Mouse (Mus musculus): ENCODE measurements around the gene Olfr91. TPM values are rescaled to one million over a fixed set of nuclear protein-coding genes. Genes with fewer than 3 reads are reported as not detected.

Olfr91 gene
- polyA plus RNA-seq, 1 experiment from 2014 or later = not detected

GRCm38 (mm10) chr17:37084632-37085031, 13.4 kb downstream of the Olfr91 start:
- TF ChIP-seq CTCF (IDR thresholded peaks at IDR 0.05; ENCODE audit: low read depth) = peak; percentile 63
- no peak for DNase-seq (ENCODE audit: low spot score)
- Histone ChIP-seq H3K9me3 (replicated peaks; ENCODE audit: low read length) (no peaks in the 10 kb centered on the region), H3K4me3 (replicated peaks; ENCODE audit: low read depth, low read length) (no peak overlapping the region), H3K27me3 (ENCODE audit: insufficient read depth, low read length) (no peaks in the 10 kb centered on the region), H3K36me3 (ENCODE audit: insufficient read depth, low read length) (no peaks in the 10 kb centered on the region), H3K4me1 (replicated peaks; ENCODE audit: insufficient read depth, low read length) (no peaks in the 10 kb centered on the region), H3K9ac (ENCODE audit: low read depth, low read length) (no peak overlapping the region), H3K27ac (no peak overlapping the region), H3K4me2 (ENCODE audit: low read length) (no peak overlapping the region)
- no peak for ATAC-seq (replicated peaks; ENCODE audit: low FRiP score, low read depth)
- 68% methylated on average over 5 of the region's 5 CpGs for WGBS

DNA sequence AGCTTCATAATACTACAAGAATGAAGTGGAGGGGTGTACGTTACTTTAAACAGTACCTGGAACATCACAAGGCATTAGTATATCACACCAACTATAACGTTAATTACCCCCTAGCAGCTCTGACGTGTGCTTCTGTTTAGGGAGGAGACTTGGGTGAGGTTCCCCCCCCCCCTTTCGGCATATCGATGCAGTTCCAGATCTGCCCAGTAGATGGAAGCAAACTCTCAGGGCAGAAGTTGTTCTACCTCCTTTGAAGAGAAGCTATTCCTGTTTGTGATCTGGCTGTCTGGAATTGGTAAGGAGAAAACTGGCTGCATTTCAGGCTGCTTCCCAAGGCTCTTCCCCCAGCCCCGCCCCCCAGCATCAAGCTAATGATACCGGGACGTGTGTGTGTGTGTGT, 14.8 kb downstream of the Olfr91 start:
- Histone ChIP-seq H3K4me3 (replicated peaks; ENCODE audit: low read depth, low read length) (no peak overlapping the region), H3K27me3 (ENCODE audit: insufficient read depth, low read length) (no peaks in the 10 kb centered on the region), H3K9me3 (replicated peaks; ENCODE audit: low read length) (no peaks in the 10 kb centered on the region), H3K4me1 (replicated peaks; ENCODE audit: insufficient read depth, low read length) (no peaks in the 10 kb centered on the region), H3K27ac (no peak overlapping the region), H3K9ac (ENCODE audit: low read depth, low read length) (no peak overlapping the region), H3K36me3 (ENCODE audit: insufficient read depth, low read length) (no peaks in the 10 kb centered on the region), H3K4me2 (ENCODE audit: low read length) (no peak overlapping the region)
- 4% methylated on average over 8 of the region's 8 CpGs for WGBS
- ATAC-seq (replicated peaks; ENCODE audit: low FRiP score, low read depth) = peak; percentile 73
- TF ChIP-seq CTCF (IDR thresholded peaks at IDR 0.05; ENCODE audit: low read depth) = peak; percentile 94
- peak; percentile 88 for DNase-seq (ENCODE audit: low spot score)

DNA sequence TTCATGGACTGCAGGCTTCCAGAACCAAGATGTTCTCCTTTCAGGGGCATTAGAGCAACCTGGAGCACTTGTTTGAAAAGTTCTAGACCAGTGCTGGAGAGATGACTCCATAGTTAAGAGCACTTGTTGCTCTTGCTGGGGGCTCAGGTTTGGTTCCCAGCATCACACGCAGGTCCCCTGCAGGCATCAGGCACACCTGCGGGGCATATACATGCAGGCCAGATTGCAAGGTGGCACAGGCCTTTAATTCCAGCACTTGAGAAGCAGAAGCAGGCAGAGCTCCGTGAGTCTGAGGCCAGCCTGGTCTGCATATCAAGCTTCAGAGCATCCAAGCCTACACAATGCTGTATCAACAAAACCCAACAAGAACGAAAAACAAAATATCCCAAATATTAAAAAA, 16.4 kb downstream of the Olfr91 start:
- ATAC-seq (replicated peaks; ENCODE audit: low FRiP score, low read depth) = no peak
- Histone ChIP-seq H3K4me1 (replicated peaks; ENCODE audit: insufficient read depth, low read length) (no peaks in the 10 kb centered on the region), H3K4me3 (replicated peaks; ENCODE audit: low read depth, low read length) (no peak overlapping the region), H3K9me3 (replicated peaks; ENCODE audit: low read length) (no peaks in the 10 kb centered on the region), H3K9ac (ENCODE audit: low read depth, low read length) (no peak overlapping the region), H3K27me3 (ENCODE audit: insufficient read depth, low read length) (no peaks in the 10 kb centered on the region), H3K4me2 (ENCODE audit: low read length) (no peak overlapping the region), H3K27ac (no peak overlapping the region), H3K36me3 (ENCODE audit: insufficient read depth, low read length) (no peaks in the 10 kb centered on the region)
- 88% methylated on average over 4 of the region's 4 CpGs for WGBS
- no peak for TF ChIP-seq CTCF (IDR thresholded peaks at IDR 0.05; ENCODE audit: low read depth)
- no peak for DNase-seq (ENCODE audit: low spot score)

DNA sequence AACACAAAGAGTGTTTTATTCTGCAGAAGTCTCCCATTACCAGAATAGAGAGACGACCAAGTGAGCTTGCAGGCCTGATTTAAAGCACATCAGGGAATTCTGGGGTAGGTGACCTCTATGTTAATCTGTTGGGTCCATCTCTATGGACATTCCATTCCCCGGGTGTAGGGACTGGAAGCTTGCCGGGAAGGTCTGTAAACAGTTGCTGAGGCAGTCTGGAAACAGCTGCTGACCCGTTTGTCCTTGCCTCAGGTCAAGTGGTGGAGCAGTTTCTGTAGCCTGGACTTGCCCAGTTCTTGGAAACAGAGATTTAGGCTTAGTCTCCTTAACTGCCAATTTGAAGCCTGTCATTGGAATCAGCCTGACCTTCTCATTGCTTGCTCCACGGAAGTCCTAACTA, 18.0 kb downstream of the Olfr91 start:
- ATAC-seq (replicated peaks; ENCODE audit: low FRiP score, low read depth) = no peak
- no peak overlapping the region for H3K4me2 ChIP-seq (ENCODE audit: low read length)
- no peak overlapping the region for H3K27ac ChIP-seq
- 16% methylated on average over 5 of the region's 5 CpGs for WGBS
- no peaks in the 10 kb centered on the region for H3K36me3 ChIP-seq (ENCODE audit: insufficient read depth, low read length)
- H3K4me3 ChIP-seq (replicated peaks; ENCODE audit: low read depth, low read length) = no peak overlapping the region
- no peak for TF ChIP-seq CTCF (IDR thresholded peaks at IDR 0.05; ENCODE audit: low read depth)
- H3K9ac ChIP-seq (ENCODE audit: low read depth, low read length) = no peak overlapping the region
- DNase-seq (ENCODE audit: low spot score) = peak; percentile 60
- H3K4me1 ChIP-seq (replicated peaks; ENCODE audit: insufficient read depth, low read length) = no peaks in the 10 kb centered on the region
- H3K27me3 ChIP-seq (ENCODE audit: insufficient read depth, low read length) = no peaks in the 10 kb centered on the region
- H3K9me3 ChIP-seq (replicated peaks; ENCODE audit: low read length) = no peaks in the 10 kb centered on the region

GRCm38 (mm10) chr17:37078990-37079389, 19.1 kb downstream of the Olfr91 start:
- Histone ChIP-seq H3K9ac (ENCODE audit: low read depth, low read length) (no peak overlapping the region), H3K27ac (no peak overlapping the region), H3K4me3 (replicated peaks; ENCODE audit: low read depth, low read length) (no peak overlapping the region), H3K36me3 (ENCODE audit: insufficient read depth, low read length) (no peaks in the 10 kb centered on the region), H3K9me3 (replicated peaks; ENCODE audit: low read length) (no peaks in the 10 kb centered on the region), H3K27me3 (ENCODE audit: insufficient read depth, low read length) (no peaks in the 10 kb centered on the region), H3K4me2 (ENCODE audit: low read length) (no peak overlapping the region), H3K4me1 (replicated peaks; ENCODE audit: insufficient read depth, low read length) (no peaks in the 10 kb centered on the region)
- TF ChIP-seq CTCF (IDR thresholded peaks at IDR 0.05; ENCODE audit: low read depth) = no peak
- 53% methylated on average over 2 of the region's 2 CpGs for WGBS
- DNase-seq (ENCODE audit: low spot score) (no peak), ATAC-seq (replicated peaks; ENCODE audit: low FRiP score, low read depth) (no peak)

GRCm38 (mm10) chr17:37078193-37078592, 19.9 kb downstream of the Olfr91 start:
- DNase-seq (ENCODE audit: low spot score) (no peak), ATAC-seq (replicated peaks; ENCODE audit: low FRiP score, low read depth) (no peak)
- Histone ChIP-seq H3K9me3 (replicated peaks; ENCODE audit: low read length) (no peaks in the 10 kb centered on the region), H3K4me3 (replicated peaks; ENCODE audit: low read depth, low read length) (no peak overlapping the region), H3K4me1 (replicated peaks; ENCODE audit: insufficient read depth, low read length) (no peaks in the 10 kb centered on the region), H3K36me3 (ENCODE audit: insufficient read depth, low read length) (no peaks in the 10 kb centered on the region), H3K27ac (no peak overlapping the region), H3K4me2 (ENCODE audit: low read length) (no peak overlapping the region), H3K9ac (ENCODE audit: low read depth, low read length) (no peak overlapping the region), H3K27me3 (ENCODE audit: insufficient read depth, low read length) (no peaks in the 10 kb centered on the region)
- no peak for TF ChIP-seq CTCF (IDR thresholded peaks at IDR 0.05; ENCODE audit: low read depth)
- WGBS = 30% methylated on average over 1 of the region's 1 CpGs

DNA sequence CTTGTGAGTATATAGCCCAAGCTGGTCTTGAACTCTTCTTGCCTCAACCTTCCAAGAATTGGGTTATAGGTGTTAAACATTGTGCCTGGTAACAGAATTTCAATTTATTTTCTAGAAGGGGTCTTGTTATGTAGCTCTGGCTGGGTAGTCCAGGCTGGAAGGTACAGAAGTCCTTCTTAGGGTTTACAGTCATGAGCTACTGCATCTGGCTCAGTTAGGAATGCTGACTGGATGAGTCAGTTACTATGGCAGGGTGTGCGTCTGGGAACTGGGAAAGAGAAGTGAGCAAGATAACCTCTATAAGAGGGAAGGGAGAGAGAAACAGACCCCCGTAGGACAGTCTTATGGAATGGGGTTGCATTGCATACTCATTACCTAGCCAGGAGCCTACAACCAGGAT, 22.3 kb downstream of the Olfr91 start:
- ATAC-seq (replicated peaks; ENCODE audit: low FRiP score, low read depth) = no peak
- Histone ChIP-seq H3K4me2 (ENCODE audit: low read length) (no peak overlapping the region), H3K4me1 (replicated peaks; ENCODE audit: insufficient read depth, low read length) (no peaks in the 10 kb centered on the region), H3K27me3 (ENCODE audit: insufficient read depth, low read length) (no peaks in the 10 kb centered on the region), H3K9ac (ENCODE audit: low read depth, low read length) (no peak overlapping the region), H3K9me3 (replicated peaks; ENCODE audit: low read length) (no peaks in the 10 kb centered on the region), H3K4me3 (replicated peaks; ENCODE audit: low read depth, low read length) (no peak overlapping the region), H3K36me3 (ENCODE audit: insufficient read depth, low read length) (peaks cover 18% of the 10 kb centered on the region; the same call in 1 of the 2 replicates), H3K27ac (no peak overlapping the region)
- WGBS = 91% methylated on average over 2 of the region's 2 CpGs
- TF ChIP-seq CTCF (IDR thresholded peaks at IDR 0.05; ENCODE audit: low read depth) = no peak
- DNase-seq (ENCODE audit: low spot score) = no peak

Measured in kidney, postnatal 0 days (tissue).